ENCODE assay signal across 8 mouse cellular contexts in the genomic region with DNA sequence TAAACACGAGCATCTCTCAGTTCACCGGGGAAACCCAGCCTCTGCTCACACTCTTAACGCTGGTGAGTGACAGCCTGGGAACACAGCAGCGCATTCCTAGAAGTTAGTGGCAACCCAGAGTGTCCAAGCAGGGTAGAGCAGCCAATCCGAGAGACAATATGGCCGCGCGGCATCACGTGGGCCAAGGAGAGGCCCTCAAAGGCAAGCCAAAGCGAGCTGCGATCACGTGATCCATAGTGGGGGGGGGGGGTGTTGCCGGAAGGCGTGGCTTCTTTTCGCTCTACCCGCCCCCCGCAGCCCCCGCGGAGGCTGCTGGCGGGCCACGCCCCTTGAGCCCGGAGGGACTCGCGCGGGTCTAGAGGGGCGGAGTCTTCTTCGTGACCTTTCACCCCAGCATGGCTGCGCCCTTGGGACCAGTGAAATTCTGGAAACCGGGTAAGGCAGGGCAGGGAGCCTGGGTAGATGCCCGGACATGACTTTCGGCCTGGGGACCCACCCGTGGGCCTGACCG. TPM values are rescaled to one million over a fixed set of nuclear protein-coding genes. Genes with fewer than 3 reads are reported as not detected.
DNase-seq lines count a peak whose midpoint lies in the region; ATAC-seq lines count a peak whose summit lies in the region.

Gene Dhx35, plus strand, starts transcription at position 314 of the 511 bp plus-strand sequence.

- H3K36me3 ChIP-seq in heart, embryonic 14.5 days (ENCODE audit: control insufficient read depth, insufficient read depth, low read length), result no peaks in the 10 kb centered on the region
- peaks cover 1% of the 10 kb centered on the region for H3K36me3 ChIP-seq in liver, embryonic 13.5 days
- H3K36me3 ChIP-seq in stomach, embryonic 16.5 days (ENCODE audit: control insufficient read depth, insufficient read depth, low read length), result 0 out of 2 replicates have a peak, but pooled peaks cover 1% of the 10 kb centered on the region

- ATAC-seq in CD4-positive, CD25-positive, alpha-beta regulatory T cell, adult 4 months, result peak; percentile 96
- peak; percentile 99 for ATAC-seq in heart, embryonic 14.5 days (ENCODE audit: insufficient number of reproducible peaks, insufficient read depth, low FRiP score, low read depth)
- peak; percentile 98 for ATAC-seq in liver, embryonic 13.5 days (ENCODE audit: low read depth)
- ATAC-seq in stomach, embryonic 16.5 days (ENCODE audit: insufficient read depth, low FRiP score), result peak; percentile 99

- H3K4me1 ChIP-seq in heart, embryonic 14.5 days (ENCODE audit: control insufficient read depth in 2 of 2, insufficient read depth in 2 of 2, low read length in 2 of 2), result peaks cover 4 to 12% of the 10 kb centered on the region in 2 experiments
- peaks cover 24% of the 10 kb centered on the region for H3K4me1 ChIP-seq in liver, embryonic 13.5 days (replicated peaks)
- H3K4me1 ChIP-seq in stomach, embryonic 16.5 days (ENCODE audit: control insufficient read depth, insufficient read depth, low read length), result peaks cover 6% of the 10 kb centered on the region

- peak within 1 kb of the TSS; percentile 82 to 85 for H3K4me3 ChIP-seq in heart, embryonic 14.5 days (ENCODE audit: control insufficient read depth in 1 of 2, insufficient read depth in 1 of 2, low read depth in 1 of 2, low read length in 2 of 2)
- peak within 1 kb of the TSS; percentile 87 for H3K4me3 ChIP-seq in liver, embryonic 13.5 days (replicated peaks)
- peak within 1 kb of the TSS; percentile 97 for H3K4me3 ChIP-seq in stomach, embryonic 16.5 days (replicated peaks; ENCODE audit: low read length)

- peak; percentile 88 for DNase-seq in c-Kit-negative CD71-positive TER-119-positive erythroid progenitor cells, embryonic 14.5 days (ENCODE audit: low read depth, low spot score)
- DNase-seq in fibroblast of lung, adult 2 months (ENCODE audit: low read depth), result peak; percentile 92
- peak; percentile 95 for DNase-seq in kidney, postnatal 14 days
- peak; percentile 91 for DNase-seq in liver, embryonic 13.5 days
- DNase-seq in neural tube, embryonic 10.5 days (ENCODE audit: extremely low spot score, low spot score), result peak; percentile 98

- H3K27ac ChIP-seq in heart, embryonic 14.5 days (replicated peaks in 1 of 2; ENCODE audit: control insufficient read depth in 1 of 2, insufficient read depth in 1 of 2, low read depth in 2 of 2, low read length in 2 of 2), result peak within 1 kb of the TSS; percentile 81 to 87
- H3K27ac ChIP-seq in liver, embryonic 13.5 days, result peak within 1 kb of the TSS; percentile 83
- peak within 1 kb of the TSS; percentile 95 for H3K27ac ChIP-seq in stomach, embryonic 16.5 days (ENCODE audit: low read length)

- peak within 1 kb of the TSS; percentile 73 for H3K4me2 ChIP-seq in heart, embryonic 14.5 days (ENCODE audit: low read length)
- H3K4me2 ChIP-seq in liver, embryonic 13.5 days, result peak within 1 kb of the TSS; percentile 73
- peak within 1 kb of the TSS; percentile 86 for H3K4me2 ChIP-seq in stomach, embryonic 16.5 days (ENCODE audit: low read depth, low read length)

- no peaks in the 10 kb centered on the region for H3K9me3 ChIP-seq in heart, embryonic 14.5 days (ENCODE audit: control insufficient read depth, low read length)
- no peaks in the 10 kb centered on the region for H3K9me3 ChIP-seq in liver, embryonic 13.5 days (replicated peaks)
- H3K9me3 ChIP-seq in stomach, embryonic 16.5 days (replicated peaks; ENCODE audit: control insufficient read depth, low read length), result no peaks in the 10 kb centered on the region

- H3K9ac ChIP-seq in heart, embryonic 14.5 days (ENCODE audit: low read length), result peak within 1 kb of the TSS; percentile 85
- H3K9ac ChIP-seq in liver, embryonic 13.5 days, result peak within 1 kb of the TSS; percentile 81
- H3K9ac ChIP-seq in stomach, embryonic 16.5 days (ENCODE audit: low read length), result peak within 1 kb of the TSS; percentile 85

- under 1% methylated on average over 33 of the region's 33 CpGs for WGBS in heart, embryonic 14.5 days
- WGBS in liver, embryonic 13.5 days (ENCODE audit: insufficient replicate concordance), result under 1% methylated on average over 33 of the region's 33 CpGs
- WGBS in stomach, embryonic 16.5 days, result under 1% methylated on average over 32 of the region's 33 CpGs

- H3K27me3 ChIP-seq in heart, embryonic 14.5 days (ENCODE audit: control insufficient read depth, insufficient read depth, low read length), result no peaks in the 10 kb centered on the region
- no peaks in the 10 kb centered on the region for H3K27me3 ChIP-seq in liver, embryonic 13.5 days
- H3K27me3 ChIP-seq in stomach, embryonic 16.5 days (ENCODE audit: control insufficient read depth, insufficient read depth, low read length), result no peaks in the 10 kb centered on the region

RNA-seq across cellular contexts. Expression of gene Dhx35, which starts in this region (rescaled TPM):
- 10 to 100 TPM; 12.7 to 25.7 TPM for polyA plus RNA-seq in CD4-positive, CD25-positive, alpha-beta regulatory T cell, adult 4 months (2017; shearing (Covaris generic))
- 14.2 and 15.4 TPM in 2 replicates for polyA plus RNA-seq in heart, embryonic 14.5 days (2014; fragmentation: Nextera tagmentation; extraction: Ambion mirVana)
- 4.4 and 4.8 TPM in 2 replicates for polyA plus RNA-seq in liver, embryonic 13.5 days (2015; fragmentation: Nextera tagmentation; extraction: Ambion mirVana)
- polyA plus RNA-seq in stomach, embryonic 16.5 days (2015; fragmentation: Nextera tagmentation; extraction: Ambion mirVana), result 11.9 and 13.3 TPM in 2 replicates

Comparison
In these comparisons a context has a peak if more than half of its experiments do, and no peak if none do; other contexts are left out.
1. Peak in every context shown above with its lines: DNase-seq, ATAC-seq, H3K4me3 ChIP-seq and H3K27ac ChIP-seq.